Mouse (Mus musculus) CD4-positive, CD25-positive, alpha-beta regulatory T cell, adult 4 months (primary cell): Measurements from ENCODE around the gene Epha1. TPM values are rescaled to one million over a fixed set of nuclear protein-coding genes. Genes with fewer than 3 reads are reported as not detected.

Experiments used
- ATAC-seq: one replicate; pipeline ENCODE4 v1.8.0; 2017
- polyA plus RNA-seq, 2 experiments: library from polyadenylated mRNA; unstranded; fragments of 100-300 nt; shearing (Covaris generic); gene quantifications; one replicate each; pipeline ENCODE4 v1.2.1; 2017

Epha1 gene
- polyA plus RNA-seq, 2 experiments from 2014 or later: 0.98 to 1.2 TPM

DNA sequence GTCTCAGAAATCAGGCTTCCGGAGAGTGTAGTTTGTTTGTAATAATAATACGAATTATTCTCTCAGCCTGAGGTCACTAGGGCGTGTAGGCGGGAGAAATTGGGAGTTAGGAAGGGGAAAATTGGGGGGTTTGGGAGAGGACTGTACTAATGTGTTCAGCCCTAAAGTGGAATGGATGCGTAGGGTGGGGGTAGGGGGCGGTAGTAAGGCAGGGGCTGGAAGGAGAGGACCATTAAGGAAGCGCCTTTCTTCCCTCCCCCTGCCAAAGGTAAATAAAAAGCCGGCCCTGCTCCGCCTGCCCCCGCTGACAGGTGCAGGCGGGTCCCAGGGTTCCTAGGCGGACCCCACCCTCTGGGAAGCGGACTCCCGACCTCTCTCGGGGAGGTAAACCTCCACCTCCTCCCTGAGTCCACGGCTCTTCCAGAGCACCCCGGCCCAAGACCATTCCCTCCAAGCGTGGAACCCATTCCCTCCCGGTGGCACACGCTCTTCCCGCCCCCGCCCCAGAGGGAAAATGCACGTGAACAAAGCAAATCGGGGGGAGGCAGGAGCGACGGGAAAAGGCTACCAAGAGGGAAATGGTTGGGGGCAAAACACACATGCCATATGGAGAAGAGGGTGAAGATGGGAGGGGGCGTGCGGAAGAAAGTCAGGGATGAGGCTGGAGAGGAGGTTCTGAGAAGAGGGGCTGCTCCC is 49.5 kb downstream of the Epha1 start:
- no peak for ATAC-seq

DNA sequence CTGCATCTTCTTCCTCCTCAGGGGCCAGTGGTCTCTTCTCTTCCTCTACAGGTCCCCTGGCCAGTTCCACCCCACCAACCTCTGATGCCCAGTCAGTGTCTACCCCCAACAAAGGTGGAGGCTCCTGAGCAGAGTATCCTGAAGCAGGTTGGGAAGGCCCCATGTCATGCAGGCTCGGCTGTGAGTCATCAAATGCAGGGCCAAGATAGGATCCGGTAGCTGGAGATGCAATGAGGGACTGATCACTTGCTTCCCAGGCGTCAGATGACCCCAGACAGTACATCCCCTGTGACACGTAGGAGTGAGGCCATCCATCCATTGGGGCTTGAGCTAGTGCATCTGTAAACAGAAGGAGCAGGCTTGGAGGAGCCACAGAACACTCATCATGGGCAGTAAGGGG is 54.8 kb downstream of the Epha1 start:
- ATAC-seq: no peak

DNA sequence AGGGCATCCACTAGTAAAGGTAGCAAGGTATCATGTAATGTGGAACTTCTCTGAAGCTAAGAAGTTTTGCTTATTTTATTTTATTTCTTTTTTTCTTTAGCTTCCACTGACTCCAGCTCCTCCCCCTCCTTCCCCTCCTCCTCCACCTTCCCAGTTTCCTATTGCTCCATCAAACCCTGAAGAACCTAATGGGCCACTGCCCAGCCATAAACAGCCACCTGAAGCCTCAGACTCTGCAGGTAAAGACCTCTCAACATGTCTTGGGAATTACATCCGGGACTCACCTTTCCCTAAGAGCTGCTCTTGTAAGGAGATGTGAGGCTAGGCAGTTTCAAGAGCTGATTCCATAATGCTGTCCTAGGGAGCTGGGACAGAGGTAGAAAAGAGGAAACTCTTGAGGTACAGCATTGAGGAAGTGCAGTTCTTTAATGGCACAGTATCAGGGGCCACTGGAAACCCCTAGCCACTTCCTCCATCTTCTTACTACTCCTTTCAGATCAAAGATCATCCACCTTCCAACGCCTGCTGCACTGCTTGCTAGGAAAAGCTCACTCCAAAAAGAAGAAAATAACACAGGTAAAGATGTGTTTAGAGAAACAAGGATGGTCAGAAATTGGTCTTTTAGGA is 62.5 kb downstream of the Epha1 start:
- ATAC-seq: no peak

DNA sequence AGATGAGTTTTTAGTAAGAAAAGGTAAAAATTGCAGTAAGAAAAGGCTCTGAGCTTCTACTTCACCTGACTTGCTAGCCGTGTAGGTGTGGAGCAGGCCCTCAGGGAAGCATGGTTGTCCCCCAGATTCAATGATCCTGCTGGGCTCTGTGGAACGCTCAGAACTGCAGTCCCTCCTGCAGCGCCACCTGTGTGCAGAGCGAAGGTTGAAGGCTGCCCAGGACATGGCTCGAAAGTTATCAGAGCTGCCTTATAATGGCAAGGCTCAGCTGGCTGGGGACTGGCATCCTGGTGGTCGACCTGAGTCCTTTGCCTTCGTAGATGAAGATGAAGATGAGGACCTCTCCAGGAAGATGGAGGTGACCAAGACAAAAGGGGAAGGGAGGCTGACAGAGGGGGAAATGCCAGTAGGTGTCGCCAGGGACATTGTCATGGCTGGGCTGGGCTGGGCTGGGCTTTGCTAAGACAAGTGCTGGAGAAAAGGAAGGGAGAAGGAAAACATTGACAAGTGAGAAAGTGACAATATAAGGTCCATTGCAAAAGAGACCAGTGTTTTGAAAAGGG is 63.2 kb downstream of the Epha1 start:
- no peak for ATAC-seq

Other genes starting within 250 kb of the Epha1 start
- not detected for gene Tas2r139, start 232.3 kb downstream of the Epha1 start, polyA plus RNA-seq
- gene Tas2r144, start 157.9 kb downstream of the Epha1 start, polyA plus RNA-seq: not detected
- gene Gstk1, start 127.3 kb downstream of the Epha1 start, polyA plus RNA-seq: 1 to 10 TPM; 4.9 to 7.9 TPM
- gene Tmem139, start 111.3 kb downstream of the Epha1 start, polyA plus RNA-seq: not detected
- gene Casp2, start 108.3 kb downstream of the Epha1 start, polyA plus RNA-seq: 10 to 100 TPM; 46.4 to 72.8 TPM
- not detected for gene Clcn1, start 86.6 kb downstream of the Epha1 start, polyA plus RNA-seq
- not detected for gene Fam131b, start 48.6 kb downstream of the Epha1 start, polyA plus RNA-seq
- gene Zyx, start 23.6 kb downstream of the Epha1 start, polyA plus RNA-seq: 10 to 100 TPM; 37.2 to 50.6 TPM
- not detected for gene Tas2r143, start 27.0 kb upstream of the Epha1 start, polyA plus RNA-seq
- gene Tas2r135, start 32.2 kb upstream of the Epha1 start, polyA plus RNA-seq: not detected
- not detected for gene Tas2r126, start 61.3 kb upstream of the Epha1 start, polyA plus RNA-seq
- gene Olfr458, start 91.9 kb upstream of the Epha1 start, polyA plus RNA-seq: not detected
- gene Olfr457, start 103.1 kb upstream of the Epha1 start, polyA plus RNA-seq: under 1 TPM in 1 of 2 experiments, not detected in 1; 0.42 TPM
- not detected for gene Olfr456, start 113.9 kb upstream of the Epha1 start, polyA plus RNA-seq
- gene Olfr455, start 174.3 kb upstream of the Epha1 start, polyA plus RNA-seq: not detected
- gene Tcaf3, start 224.4 kb upstream of the Epha1 start, polyA plus RNA-seq: not detected